Mouse (Mus musculus) T-helper 17 cell (primary cell): ENCODE results near the gene Sox15.
"Not testable (repeated sequence)": the region's sequence is repeated elsewhere in the genome, so short reads cannot be mapped to it uniquely, and the experiment has no call there.

Experiments
- in situ Hi-C, 2 experiments: fragments of 300-600 bp; cut with MboI, MseI; formaldehyde crosslinking; loops; 1 replicate in 1 of 2; 2 replicates in 1 of 2; pipeline ENCODE4 v1.15.1; 2025; ENCODE audit warnings: high pct_unique_total_duplicates in 2 of 2

Gene Sox15

DNA sequence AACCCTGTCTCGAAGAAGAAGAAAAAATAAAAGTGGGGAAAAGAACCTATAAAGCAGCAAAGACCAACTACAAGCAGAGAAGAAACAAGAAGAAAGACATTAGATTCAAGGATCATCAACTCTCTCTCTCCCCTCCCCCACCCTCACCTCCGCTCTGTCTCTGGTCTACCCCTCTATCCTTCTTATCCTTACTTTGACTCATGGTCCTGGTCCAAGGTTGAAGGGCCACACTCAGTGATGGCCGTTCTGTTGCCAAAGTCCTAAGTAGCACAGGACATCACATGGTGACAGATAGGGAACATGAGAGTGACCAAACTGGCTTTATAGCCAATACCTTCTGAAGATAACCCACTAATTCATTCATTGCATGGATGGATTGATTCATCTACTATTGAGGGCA is 42.3 kb downstream of the Sox15 start:
- in situ Hi-C loops = no loop called here

DNA sequence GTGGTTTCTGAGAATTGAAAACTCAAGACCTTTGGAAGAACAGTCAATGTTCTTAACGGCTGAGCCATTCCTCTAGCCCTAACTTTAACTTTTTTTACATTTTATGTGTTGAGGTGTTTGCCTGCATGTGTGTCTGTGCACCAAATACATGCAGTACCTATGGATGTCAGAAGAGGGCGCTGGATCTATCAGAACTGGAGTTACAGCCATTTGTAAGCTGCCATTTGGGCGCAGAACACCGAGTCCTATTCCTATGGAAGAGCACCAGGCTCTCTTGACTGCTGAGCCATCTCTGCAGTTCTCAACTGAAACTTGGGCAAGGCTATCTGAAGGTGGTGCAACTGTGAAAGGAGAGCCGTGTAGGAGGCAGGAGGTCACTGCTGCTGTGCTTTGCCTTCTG is 43.5 kb downstream of the Sox15 start:
- in situ Hi-C loops = no loop called here

DNA sequence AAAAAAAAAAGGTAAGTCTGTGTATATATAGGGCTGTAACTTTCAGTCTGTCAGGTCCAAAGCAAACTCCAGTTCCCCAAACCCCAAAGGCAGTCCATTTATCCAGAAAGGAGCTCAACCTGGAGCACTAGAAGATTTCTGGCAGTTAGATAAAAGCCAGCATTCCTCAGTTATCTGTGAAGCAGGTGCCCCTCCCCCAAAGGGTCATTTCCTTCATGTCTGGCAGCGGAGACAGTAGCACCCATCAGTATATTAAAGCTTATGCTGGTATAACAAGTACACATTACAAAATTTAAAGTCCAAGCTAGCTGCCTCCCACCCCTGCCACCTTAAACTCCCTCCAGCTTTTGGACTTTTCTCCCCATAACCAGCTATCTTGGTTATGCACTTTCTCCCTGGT is 44.5 kb downstream of the Sox15 start:
- in situ Hi-C loops = no loop called here

DNA sequence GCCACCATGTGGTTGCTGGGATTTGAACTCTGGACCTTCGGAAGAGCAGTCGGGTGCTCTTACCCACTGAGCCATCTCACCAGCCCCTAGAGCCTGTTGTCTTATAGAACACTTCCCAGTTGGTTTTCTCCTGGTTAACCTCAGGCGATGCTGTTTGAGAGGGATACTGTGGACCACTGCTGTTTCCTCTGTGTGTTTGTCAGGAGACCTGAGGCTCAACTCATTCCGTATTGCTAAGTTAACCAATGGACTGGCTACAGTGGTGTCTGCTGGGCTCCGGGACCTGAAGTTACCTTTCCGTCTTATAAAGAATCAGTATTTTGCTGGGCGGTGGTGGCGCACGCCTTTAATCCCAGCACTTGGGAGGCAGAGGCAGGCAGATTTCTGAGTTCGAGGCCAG is 47.8 kb downstream of the Sox15 start:
- in situ Hi-C loops = not testable (repeated sequence)

DNA sequence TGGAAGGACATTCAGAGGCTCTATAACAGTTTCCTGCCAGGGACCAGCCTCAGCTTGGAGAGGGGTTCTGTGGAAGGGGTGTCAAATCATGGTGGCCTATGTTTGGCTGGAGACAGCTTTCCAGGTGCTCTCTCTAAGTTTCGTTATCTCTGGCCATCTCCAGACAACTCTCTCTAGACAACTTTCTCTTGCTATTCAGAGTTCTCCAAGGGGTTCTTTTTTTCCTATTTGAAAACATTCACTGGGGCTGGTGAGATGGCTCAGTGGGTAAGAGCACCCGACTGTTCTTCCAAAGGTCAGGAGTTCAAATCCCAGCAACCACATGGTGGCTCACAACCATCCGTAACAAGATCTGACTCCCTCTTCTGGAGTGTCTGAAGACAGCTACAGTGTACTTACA is 48.3 kb downstream of the Sox15 start:
- in situ Hi-C loops = not testable (repeated sequence)

DNA sequence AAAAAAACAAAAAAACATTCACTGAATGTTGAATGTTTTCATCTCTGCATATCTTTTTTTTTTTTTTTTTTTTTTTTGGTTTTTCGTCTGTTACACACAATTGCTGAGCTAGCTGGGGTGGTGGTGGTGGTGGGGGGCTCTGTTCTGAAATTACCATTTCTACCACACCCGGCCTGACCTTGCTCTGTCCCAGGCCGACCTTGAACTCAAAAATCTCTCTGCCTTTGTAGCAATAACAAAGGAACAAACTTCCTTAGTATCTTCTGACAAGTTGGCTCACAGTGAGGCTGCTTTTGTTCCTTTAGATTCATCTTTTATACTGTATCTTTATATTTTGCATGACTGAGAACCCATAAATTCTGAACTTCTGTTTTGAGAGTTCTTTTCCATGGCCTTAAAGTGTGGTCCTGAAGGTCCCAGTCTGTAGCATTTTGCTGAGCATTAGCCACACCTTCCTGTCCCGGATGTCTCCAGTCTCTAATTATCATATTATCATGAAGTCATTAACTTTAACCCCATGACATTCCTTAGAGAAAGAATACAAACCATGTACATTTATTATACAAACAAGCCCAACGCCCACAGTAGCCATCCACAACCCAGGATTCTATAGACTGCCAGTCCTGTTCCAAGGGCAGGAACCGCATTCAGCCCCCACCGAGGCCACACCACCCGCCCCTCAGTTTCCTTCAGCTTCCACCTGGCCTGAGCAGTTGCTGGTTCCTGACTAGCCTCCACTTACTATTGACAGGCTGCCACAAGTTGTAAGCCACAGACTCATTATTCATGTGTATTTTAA is 48.9 kb downstream of the Sox15 start:
- in situ Hi-C loops = no loop called here

DNA sequence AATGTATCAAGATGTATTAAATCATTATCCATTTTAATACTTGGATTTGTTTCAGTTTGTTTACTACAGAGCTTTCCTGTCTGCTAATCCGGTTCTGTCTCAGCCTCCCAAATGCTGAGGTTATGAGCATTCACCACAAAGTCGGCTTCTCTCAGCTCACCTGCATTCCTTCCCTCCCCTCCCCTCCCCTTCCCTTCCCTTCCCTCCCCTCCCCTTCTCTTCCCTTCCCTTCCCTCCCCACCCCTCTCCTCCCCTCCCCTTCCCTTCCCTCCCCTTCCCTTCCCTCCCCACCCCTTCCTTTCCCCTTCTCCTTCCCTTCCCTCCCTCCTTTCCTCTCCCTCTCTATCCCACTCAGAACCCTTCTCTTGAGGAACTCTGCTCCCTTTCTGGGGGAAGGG is 49.5 kb downstream of the Sox15 start:
- in situ Hi-C loops = no loop called here
